Mouse (Mus musculus) myocyte (in vitro differentiated cells): ENCODE data around the gene Osm. TPM values are rescaled to one million over a fixed set of nuclear protein-coding genes. Genes with fewer than 3 reads are reported as not detected.

Experiments used
- H3K27me3 ChIP-seq: one replicate; pipeline ENCODE4 v1.6.1; 2011; ENCODE audit not compliant: control insufficient read depth, insufficient read depth, insufficient read length
- H3K36me3 ChIP-seq: one replicate; pipeline ENCODE4 v1.6.1; 2011; ENCODE audit not compliant: control insufficient read depth, insufficient read depth
- H3K4me2 ChIP-seq: one replicate; pipeline ENCODE4 v1.6.1; 2011; ENCODE audit warnings: low read depth, control low read depth
- H3K4me3 ChIP-seq: one replicate; pipeline ENCODE4 v1.5.1; 2011; ENCODE audit warnings: mild to moderate bottlenecking, control low read depth, moderate library complexity
- H3K79me2 ChIP-seq: one replicate; pipeline ENCODE4 v1.6.1; 2011; ENCODE audit not compliant: control insufficient read depth, insufficient read depth
- H3ac ChIP-seq: one replicate; pipeline ENCODE4 v1.6.1; 2011; ENCODE audit not compliant: control insufficient read depth, insufficient read length
- CEBPB ChIP-seq: IDR thresholded peaks from 2 replicates; pipeline ENCODE4 v1.6.1; 2011; ENCODE audit warnings: mild to moderate bottlenecking, moderate library complexity; ENCODE audit not compliant: poor library complexity, insufficient read depth, severe bottlenecking
- E2F4 ChIP-seq: IDR thresholded peaks from one replicate; pipeline ENCODE4 v1.6.1; 2011; ENCODE audit warnings: mild to moderate bottlenecking, control low read depth, moderate library complexity; ENCODE audit not compliant: insufficient read depth
- MAX ChIP-seq: IDR thresholded peaks from one replicate; pipeline ENCODE4 v1.6.1; 2011; ENCODE audit warnings: low read depth, mild to moderate bottlenecking, control low read depth
- MYOD1 ChIP-seq, 3 experiments: IDR thresholded peaks; one replicate each; pipeline ENCODE4 v1.6.1; 2011; ENCODE audit warnings: control low read depth in 2 of 3, low read depth in 2 of 3, mild to moderate bottlenecking in 2 of 3, moderate library complexity in 1 of 3; ENCODE audit not compliant: insufficient read length in 2 of 3, control insufficient read depth in 1 of 3
- MYOG ChIP-seq, 3 experiments: IDR thresholded peaks; one replicate each; pipeline ENCODE4 v1.6.1; 2011; ENCODE audit warnings: control low read depth in 2 of 3, low read depth in 2 of 3, mild to moderate bottlenecking in 2 of 3; ENCODE audit not compliant: insufficient read length in 2 of 3, control insufficient read depth in 1 of 3, insufficient read depth in 1 of 3
- POLR2A ChIP-seq: IDR thresholded peaks from one replicate; pipeline ENCODE4 v1.6.1; 2011; ENCODE audit warnings: low read depth, mild to moderate bottlenecking, control low read depth, moderate library complexity; ENCODE audit not compliant: insufficient read length
- POLR2AphosphoS2 ChIP-seq: IDR thresholded peaks from one replicate; pipeline ENCODE4 v1.6.1; 2011; ENCODE audit warnings: low read depth, control low read depth; ENCODE audit not compliant: insufficient read length
- REST ChIP-seq: IDR thresholded peaks from one replicate; pipeline ENCODE4 v1.6.1; 2011; ENCODE audit warnings: mild to moderate bottlenecking, control low read depth, moderate library complexity; ENCODE audit not compliant: insufficient read depth, insufficient read length
- SRF ChIP-seq: IDR thresholded peaks from one replicate; pipeline ENCODE4 v1.6.1; 2011; ENCODE audit warnings: low read depth; ENCODE audit not compliant: control insufficient read depth, insufficient read length
- TCF12 ChIP-seq: IDR thresholded peaks from one replicate; pipeline ENCODE4 v1.6.1; 2011; ENCODE audit warnings: mild to moderate bottlenecking, control low read depth; ENCODE audit not compliant: poor library complexity, insufficient read depth, severe bottlenecking
- TCF3 ChIP-seq: IDR thresholded peaks from one replicate; pipeline ENCODE4 v1.6.1; 2011; ENCODE audit warnings: low read depth, control low read depth; ENCODE audit not compliant: insufficient read length
- USF1 ChIP-seq: IDR thresholded peaks from one replicate; pipeline ENCODE4 v1.6.1; 2011; ENCODE audit warnings: low read depth, mild to moderate bottlenecking, control low read depth, moderate library complexity
- polyA plus RNA-seq: library from polyadenylated mRNA; unstranded; fragments of >200 nt; fragmentation: generic; extraction: Trizol; gene quantifications from one replicate; pipeline ENCODE4 v1.2.1, GENCODE M21; 2012; ENCODE audit warnings: missing spikeins

Gene Osm
- polyA plus RNA-seq, 1 experiment, result not detected

GRCm38 (mm10) chr11:4205951-4206350, 30.3 kb upstream of the Osm start:
- H3ac ChIP-seq, result no peak overlapping the region
- H3K4me3 ChIP-seq, result no peak overlapping the region
- peaks cover 3% of the 10 kb centered on the region for H3K79me2 ChIP-seq
- peaks cover 3% of the 10 kb centered on the region for H3K36me3 ChIP-seq
- TF ChIP-seq POLR2A (no peak), TCF3 (no peak), SRF (no peak), USF1 (no peak), CEBPB (no peak), E2F4 (no peak), MYOG (IDR thresholded peaks at IDR 0.05; ENCODE audit: control insufficient read depth in 1 of 3, insufficient read depth in 1 of 3, insufficient read length in 2 of 3, low read depth in 2 of 3) (no peak), MYOD1 (IDR thresholded peaks at IDR 0.05; ENCODE audit: control insufficient read depth in 1 of 3, insufficient read length in 2 of 3, low read depth in 2 of 3) (no peak), REST (no peak), TCF12 (no peak), POLR2AphosphoS2 (no peak), MAX (no peak)
- no peak overlapping the region for H3K4me2 ChIP-seq
- H3K27me3 ChIP-seq, result no peaks in the 10 kb centered on the region

GRCm38 (mm10) chr11:4206563-4206962, 29.7 kb upstream of the Osm start:
- Histone ChIP-seq H3K4me2 (no peak overlapping the region), H3K36me3 (peaks cover 3% of the 10 kb centered on the region)

GRCm38 (mm10) chr11:4207655-4208054, 28.6 kb upstream of the Osm start:
- H3K36me3 ChIP-seq, result peaks cover 9% of the 10 kb centered on the region

More at GRCm38 (mm10) chr11:4206563-4206962, 29.7 kb upstream of the Osm start:
- H3K27me3 ChIP-seq, result no peaks in the 10 kb centered on the region
- H3ac ChIP-seq, result no peak overlapping the region
- peaks cover 3% of the 10 kb centered on the region for H3K79me2 ChIP-seq
- no peak for TF ChIP-seq E2F4
- no peak for TF ChIP-seq MYOG (IDR thresholded peaks at IDR 0.05; ENCODE audit: control insufficient read depth in 1 of 3, insufficient read depth in 1 of 3, insufficient read length in 2 of 3, low read depth in 2 of 3)
- no peak for TF ChIP-seq MYOD1 (IDR thresholded peaks at IDR 0.05; ENCODE audit: control insufficient read depth in 1 of 3, insufficient read length in 2 of 3, low read depth in 2 of 3)
- TF ChIP-seq CEBPB, result no peak
- TF ChIP-seq POLR2AphosphoS2, result no peak
- no peak for TF ChIP-seq REST
- no peak for TF ChIP-seq POLR2A
- no peak for TF ChIP-seq USF1
- TF ChIP-seq TCF12, result no peak
- no peak for TF ChIP-seq MAX
- TF ChIP-seq SRF, result no peak
- no peak for TF ChIP-seq TCF3
- no peak overlapping the region for H3K4me3 ChIP-seq

GRCm38 (mm10) chr11:4209556-4209955, 26.7 kb upstream of the Osm start:
- TF ChIP-seq REST (no peak), MYOG (IDR thresholded peaks at IDR 0.05; ENCODE audit: control insufficient read depth in 1 of 3, insufficient read depth in 1 of 3, insufficient read length in 2 of 3, low read depth in 2 of 3) (no peak), TCF3 (no peak), E2F4 (no peak), CEBPB (no peak), SRF (no peak), POLR2A (no peak), MAX (no peak), POLR2AphosphoS2 (no peak), USF1 (no peak)
- Histone ChIP-seq H3K4me3 (no peak overlapping the region), H3K27me3 (no peaks in the 10 kb centered on the region), H3K36me3 (peaks cover 9% of the 10 kb centered on the region), H3K4me2 (no peak overlapping the region), H3K79me2 (no peaks in the 10 kb centered on the region), H3ac (no peak overlapping the region)

More at GRCm38 (mm10) chr11:4207655-4208054, 28.6 kb upstream of the Osm start:
- no peak for TF ChIP-seq MYOG (IDR thresholded peaks at IDR 0.05; ENCODE audit: control insufficient read depth in 1 of 3, insufficient read depth in 1 of 3, insufficient read length in 2 of 3, low read depth in 2 of 3)
- TF ChIP-seq TCF12, result no peak
- TF ChIP-seq E2F4, result no peak
- TF ChIP-seq SRF, result no peak
- TF ChIP-seq USF1, result no peak
- no peak for TF ChIP-seq POLR2AphosphoS2
- no peak for TF ChIP-seq CEBPB
- no peak for TF ChIP-seq MYOD1 (IDR thresholded peaks at IDR 0.05; ENCODE audit: control insufficient read depth in 1 of 3, insufficient read length in 2 of 3, low read depth in 2 of 3)
- no peak for TF ChIP-seq POLR2A
- TF ChIP-seq MAX, result no peak
- TF ChIP-seq TCF3, result no peak
- TF ChIP-seq REST, result no peak
- Histone ChIP-seq H3K27me3 (no peaks in the 10 kb centered on the region), H3K4me2 (no peak overlapping the region), H3K79me2 (no peaks in the 10 kb centered on the region), H3K4me3 (no peak overlapping the region), H3ac (no peak overlapping the region)
